Mouse (Mus musculus) heart, embryonic 16.5 days (tissue): ENCODE results near the gene Adamts13. TPM values are rescaled to one million over a fixed set of nuclear protein-coding genes. Genes with fewer than 3 reads are reported as not detected.

Experiments
- ATAC-seq: fragments of 200-750 bp; cut with Nextera tagmentation; replicated peaks from 2 replicates; pipeline ENCODE4 v1.8.0; 2017; ENCODE audit warnings: moderate number of reproducible peaks; ENCODE audit not compliant: insufficient read depth, low FRiP score; ENCODE audit errors: extremely low read depth
- H3K27ac ChIP-seq: fragments of 300-500 bp; sonication (generic); 2 replicates; pipeline ENCODE4 v1.5.1; 2014; ENCODE audit warnings: mild to moderate bottlenecking, low read length, control low read depth, moderate library complexity
- H3K27me3 ChIP-seq: fragments of 300-500 bp; sonication (generic); 2 replicates; pipeline ENCODE4 v1.6.1; 2014; ENCODE audit warnings: low read length, mixed read lengths; ENCODE audit not compliant: control insufficient read depth, insufficient read depth
- H3K36me3 ChIP-seq: fragments of 300-500 bp; sonication (generic); 2 replicates; pipeline ENCODE4 v1.6.1; 2014; ENCODE audit not compliant: control insufficient read depth, insufficient read depth
- H3K4me1 ChIP-seq: fragments of 300-500 bp; sonication (generic); 2 replicates; pipeline ENCODE4 v1.6.1; 2014; ENCODE audit warnings: low read length, mixed read lengths; ENCODE audit not compliant: control insufficient read depth, insufficient read depth
- H3K4me2 ChIP-seq: fragments of 300-500 bp; sonication (generic); 2 replicates; pipeline ENCODE4 v1.6.1; 2014; ENCODE audit warnings: low read depth, mild to moderate bottlenecking, control low read depth, low read length
- H3K4me3 ChIP-seq: fragments of 300-500 bp; sonication (generic); 2 replicates; pipeline ENCODE4 v1.5.1; 2014; ENCODE audit warnings: mild to moderate bottlenecking, control low read depth, low read length
- H3K9ac ChIP-seq: fragments of 300-500 bp; sonication (generic); 2 replicates; pipeline ENCODE4 v1.6.1; 2014; ENCODE audit warnings: low read length, control low read depth
- H3K9me3 ChIP-seq: fragments of 300-500 bp; sonication (generic); replicated peaks from 2 replicates; pipeline ENCODE4 v1.6.1; 2016; ENCODE audit warnings: low read length; ENCODE audit not compliant: control insufficient read depth
- WGBS: fragments of 180-500 bp; shearing (Covaris S2); extraction: QIAGEN DNeasy Blood & Tissue Kit; methylation state at CpG from one replicate; pipeline ENCODE4 v1.1.7; 2014; 5-methylcytosine and 5-hydroxymethylcytosine counted together
- polyA plus RNA-seq: library from polyadenylated mRNA; unstranded; fragments of >200 nt; fragmentation: Nextera tagmentation; extraction: Ambion mirVana; gene quantifications from 2 replicates; pipeline ENCODE4 v1.2.1, GENCODE M21; 2015

Gene Adamts13
- polyA plus RNA-seq, 1 experiment from 2014 or later = not detected

DNA sequence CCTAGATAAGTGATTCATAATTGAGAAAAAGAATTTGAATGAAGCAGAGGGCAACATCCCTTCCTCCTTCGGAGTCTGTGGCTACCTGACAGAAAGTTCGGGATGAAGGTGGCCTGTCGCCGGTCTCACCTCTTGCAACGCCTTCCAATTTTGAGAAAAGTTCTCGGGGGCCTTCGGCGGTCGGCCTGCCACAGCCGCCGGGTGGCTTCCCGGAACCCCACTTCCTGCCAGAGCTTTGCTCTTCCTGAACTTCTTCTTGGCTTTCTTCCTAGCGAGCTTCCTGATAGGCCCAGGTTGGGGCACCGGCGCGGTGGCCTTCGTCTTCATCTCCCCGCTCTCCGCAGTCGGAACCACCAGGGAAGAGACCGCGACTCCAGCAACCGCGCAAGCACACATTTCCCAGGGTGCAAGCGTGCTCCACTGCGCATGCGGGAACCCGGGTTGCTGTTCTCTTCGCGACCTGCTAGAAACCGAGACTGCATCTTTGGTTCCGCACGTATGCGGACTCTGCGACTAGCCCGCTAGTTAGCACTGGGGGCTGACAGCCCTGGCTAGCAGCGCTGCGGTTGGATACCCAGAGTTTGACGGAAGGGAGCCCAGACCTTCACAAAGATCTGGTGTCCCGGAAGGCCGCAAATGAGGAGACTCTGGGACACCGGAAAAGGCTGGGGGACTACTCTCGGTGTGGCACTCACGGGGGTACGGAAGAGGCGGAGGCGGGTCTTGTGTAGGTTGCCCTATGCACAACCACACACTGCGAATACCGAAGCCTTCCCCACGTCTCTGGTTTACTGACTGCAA, 9.1 kb upstream of the Adamts13 start, which contains the start of gene Rexo4:
Rexo4 (minus strand) TSS at position 464 of the 801 bp plus-strand sequence.
- Histone ChIP-seq H3K9ac (peak within 1 kb of the TSS; percentile 79), H3K27ac (peak within 1 kb of the TSS; percentile 100), H3K4me1 (peaks cover 17% of the 10 kb centered on the region), H3K27me3 (no peaks in the 10 kb centered on the region), H3K36me3 (peaks cover 13% of the 10 kb centered on the region), H3K4me3 (peak within 1 kb of the TSS; percentile 78), H3K9me3 (no peaks in the 10 kb centered on the region), H3K4me2 (peak within 1 kb of the TSS; percentile 79)
- WGBS = under 1% methylated on average over 50 of the region's 50 CpGs
- peak; percentile 92 for ATAC-seq

DNA sequence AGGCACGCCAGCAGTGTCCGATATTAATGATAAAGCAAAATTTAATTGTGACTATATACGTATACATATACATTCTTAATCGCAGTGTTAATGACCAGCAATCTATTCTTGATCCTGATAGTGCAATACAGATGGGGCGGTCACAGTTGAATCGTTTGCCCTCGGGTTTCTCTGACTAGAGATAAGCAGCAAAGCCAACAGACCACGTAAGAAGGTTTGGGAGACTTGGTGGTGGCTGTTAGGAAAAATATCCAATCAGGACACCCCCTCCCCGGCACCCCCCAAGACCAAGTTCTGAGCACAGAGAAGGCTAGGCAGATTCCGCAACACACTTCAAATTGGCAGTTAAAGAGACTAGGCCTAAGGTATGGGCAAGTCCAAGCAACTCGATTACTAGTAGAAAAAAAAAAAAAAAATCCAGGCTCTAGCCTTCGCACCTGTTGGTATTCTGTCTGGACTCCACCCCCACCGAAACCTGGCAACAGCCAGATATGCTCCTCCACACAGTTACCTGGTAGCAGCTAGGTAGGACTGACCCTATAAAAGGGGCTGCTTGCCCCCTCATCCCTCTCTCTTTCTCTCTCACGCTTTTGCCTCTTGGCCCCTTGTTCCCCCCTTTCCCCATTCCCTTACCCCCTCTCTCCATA, 8.4 kb upstream of the Adamts13 start:
- peaks cover 17% of the 10 kb centered on the region for H3K4me1 ChIP-seq
- no peak for ATAC-seq
- no peaks in the 10 kb centered on the region for H3K9me3 ChIP-seq
- H3K36me3 ChIP-seq = peaks cover 11% of the 10 kb centered on the region
- WGBS = 15% methylated on average over 14 of the region's 14 CpGs
- peak overlapping the region; percentile 100 for H3K27ac ChIP-seq
- no peaks in the 10 kb centered on the region for H3K27me3 ChIP-seq
- H3K4me2 ChIP-seq = peak overlapping the region; percentile 79
- peak overlapping the region; percentile 79 for H3K9ac ChIP-seq
- H3K4me3 ChIP-seq = peak overlapping the region; percentile 78

DNA sequence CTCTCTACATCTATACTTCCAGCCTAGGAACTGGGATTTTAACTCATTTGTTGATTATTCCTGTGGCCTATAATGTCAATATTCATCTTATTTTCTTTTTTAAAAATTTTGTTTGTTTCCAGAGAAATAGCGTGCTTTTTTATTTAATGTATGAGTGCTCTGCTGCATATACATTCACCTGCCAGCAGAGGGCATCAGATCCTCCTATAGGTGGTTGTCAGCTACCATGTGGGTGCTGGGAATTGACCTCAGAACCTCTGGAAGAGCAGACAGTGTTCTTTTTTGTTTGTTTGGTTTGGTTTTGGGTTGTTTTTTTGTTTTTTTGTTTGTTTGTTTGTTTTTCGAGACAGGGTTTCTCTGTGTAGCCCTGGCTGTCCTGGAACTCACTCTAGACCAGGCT, 6.0 kb upstream of the Adamts13 start:
- Histone ChIP-seq H3K27me3 (no peaks in the 10 kb centered on the region), H3K9ac (no peak overlapping the region), H3K27ac (no peak overlapping the region), H3K36me3 (no peaks in the 10 kb centered on the region), H3K4me3 (no peak overlapping the region), H3K9me3 (no peaks in the 10 kb centered on the region), H3K4me1 (peaks cover 12% of the 10 kb centered on the region), H3K4me2 (no peak overlapping the region)
- 73% methylated on average over 2 of the region's 2 CpGs for WGBS
- ATAC-seq = no peak

DNA sequence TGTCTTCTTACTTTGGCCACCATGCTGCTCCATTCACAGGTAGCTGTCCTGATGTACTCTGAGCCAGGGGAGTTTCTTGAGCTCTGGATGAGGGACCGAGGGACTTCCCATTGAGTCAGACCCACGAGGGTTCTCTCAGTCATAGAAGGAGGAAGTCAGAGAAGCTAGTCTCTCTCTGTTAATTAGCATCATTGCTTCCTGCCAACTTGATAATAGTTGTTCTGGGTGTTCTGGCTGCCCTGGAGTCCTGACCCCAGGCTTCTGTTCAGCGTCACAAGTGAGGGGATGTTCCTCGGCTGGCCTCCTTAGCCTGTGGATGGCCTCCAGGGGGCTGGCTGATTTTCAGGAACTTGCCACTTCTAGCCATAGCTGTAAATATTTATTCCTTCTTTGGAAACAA, 744 bp downstream of the Adamts13 start:
- no peak overlapping the region for H3K9ac ChIP-seq
- no peaks in the 10 kb centered on the region for H3K4me1 ChIP-seq
- 33% methylated on average over 4 of the region's 4 CpGs for WGBS
- H3K27ac ChIP-seq = no peak overlapping the region
- no peaks in the 10 kb centered on the region for H3K36me3 ChIP-seq
- H3K4me2 ChIP-seq = no peak overlapping the region
- H3K4me3 ChIP-seq = no peak overlapping the region
- ATAC-seq = no peak; the same call in 1 of the 2 replicates
- H3K9me3 ChIP-seq = no peaks in the 10 kb centered on the region
- no peaks in the 10 kb centered on the region for H3K27me3 ChIP-seq

GRCm38 (mm10) chr2:26980361-26980760, 7.1 kb downstream of the Adamts13 start:
- H3K9ac ChIP-seq = no peak overlapping the region
- no peak overlapping the region for H3K27ac ChIP-seq
- no peak for ATAC-seq
- 0 out of 2 replicates have a peak, but pooled peaks cover 2% of the 10 kb centered on the region for H3K27me3 ChIP-seq
- no peaks in the 10 kb centered on the region for H3K9me3 ChIP-seq
- 59% methylated on average over 1 of the region's 1 CpGs for WGBS
- no peak overlapping the region for H3K4me2 ChIP-seq
- H3K36me3 ChIP-seq = no peaks in the 10 kb centered on the region
- no peak overlapping the region for H3K4me3 ChIP-seq
- H3K4me1 ChIP-seq = no peaks in the 10 kb centered on the region

DNA sequence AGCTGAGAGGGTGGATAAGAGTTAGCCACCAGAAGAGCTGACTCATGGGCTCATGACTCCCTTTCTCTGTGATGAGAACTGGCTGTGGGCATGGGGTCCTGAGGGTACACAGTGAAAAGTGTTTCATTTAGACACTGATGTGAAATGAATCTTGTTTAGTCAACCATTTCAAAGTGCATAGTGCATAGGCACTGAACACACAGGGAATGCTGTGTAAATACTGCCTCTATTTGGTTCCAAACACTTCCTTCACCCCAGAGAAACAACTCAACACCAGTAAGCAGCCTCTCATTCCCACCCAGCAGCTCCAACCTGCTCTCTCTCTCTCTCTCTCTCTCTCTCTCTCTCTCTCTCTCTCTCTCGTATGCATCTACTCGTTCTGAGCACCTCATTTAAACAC, 11.0 kb downstream of the Adamts13 start:
- no peak overlapping the region for H3K9ac ChIP-seq
- H3K36me3 ChIP-seq = no peaks in the 10 kb centered on the region
- no peaks in the 10 kb centered on the region for H3K9me3 ChIP-seq
- 73% methylated on average over 2 of the region's 2 CpGs for WGBS
- no peak overlapping the region for H3K4me3 ChIP-seq
- no peak overlapping the region for H3K27ac ChIP-seq
- no peaks in the 10 kb centered on the region for H3K4me1 ChIP-seq
- no peak for ATAC-seq
- no peak overlapping the region for H3K4me2 ChIP-seq
- 0 out of 2 replicates have a peak, but pooled peaks cover 2% of the 10 kb centered on the region for H3K27me3 ChIP-seq

DNA sequence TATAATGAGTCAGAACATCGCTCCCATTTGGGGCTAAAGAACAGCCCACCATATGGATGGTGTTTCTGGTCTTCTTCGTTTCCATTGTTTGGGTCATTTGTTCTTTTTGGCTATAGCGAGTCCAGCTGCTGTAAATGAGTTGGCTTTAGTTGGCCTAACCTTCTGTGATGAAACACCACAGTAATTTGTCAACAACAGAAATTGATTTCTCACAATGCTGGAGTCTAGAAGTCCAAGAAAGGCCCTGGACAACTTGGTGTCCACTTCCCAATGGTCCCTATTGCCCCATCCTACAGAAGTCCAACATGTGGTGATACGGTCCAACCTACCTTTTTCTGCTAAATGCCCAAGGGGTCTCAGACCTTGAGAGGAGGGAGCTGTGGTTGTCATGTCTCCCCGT, 11.4 kb downstream of the Adamts13 start:
- H3K9ac ChIP-seq = no peak overlapping the region
- no peaks in the 10 kb centered on the region for H3K36me3 ChIP-seq
- H3K27me3 ChIP-seq = 0 out of 2 replicates have a peak, but pooled peaks cover 2% of the 10 kb centered on the region
- H3K9me3 ChIP-seq = no peaks in the 10 kb centered on the region
- no peak overlapping the region for H3K4me2 ChIP-seq
- H3K4me3 ChIP-seq = no peak overlapping the region
- H3K27ac ChIP-seq = no peak overlapping the region
- WGBS = 79% methylated on average over 5 of the region's 5 CpGs
- H3K4me1 ChIP-seq = no peaks in the 10 kb centered on the region
- no peak for ATAC-seq

DNA sequence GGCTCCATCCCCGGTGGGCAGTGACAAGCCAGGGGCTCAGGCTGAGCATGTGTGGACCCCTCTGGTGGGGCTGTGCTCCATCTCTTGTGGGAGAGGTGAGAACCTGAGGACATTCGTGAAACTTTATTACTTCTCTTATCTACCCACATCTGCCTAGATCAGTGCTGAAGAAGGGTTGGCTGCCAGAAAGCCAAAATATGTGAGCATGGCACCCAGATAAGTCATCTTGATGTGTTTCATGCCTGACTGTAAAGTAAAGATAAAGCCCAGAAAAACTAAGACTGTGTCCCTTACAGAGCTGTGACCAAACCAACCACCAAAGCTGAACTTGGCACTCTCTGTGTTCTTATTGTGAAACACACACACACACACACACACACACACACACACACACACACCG, 20.7 kb downstream of the Adamts13 start:
- Histone ChIP-seq H3K9ac (no peak overlapping the region), H3K9me3 (no peaks in the 10 kb centered on the region), H3K27me3 (no peaks in the 10 kb centered on the region), H3K27ac (no peak overlapping the region), H3K4me3 (no peak overlapping the region), H3K4me1 (no peaks in the 10 kb centered on the region), H3K36me3 (no peaks in the 10 kb centered on the region), H3K4me2 (no peak overlapping the region)
- WGBS = 66% methylated on average over 3 of the region's 3 CpGs
- no peak for ATAC-seq

- no peak for ATAC-seq
- no peaks in the 10 kb centered on the region for H3K4me1 ChIP-seq
- H3K27ac ChIP-seq = no peak overlapping the region
- H3K27me3 ChIP-seq = no peaks in the 10 kb centered on the region
- no peak overlapping the region for H3K9ac ChIP-seq
- H3K9me3 ChIP-seq = no peaks in the 10 kb centered on the region
- no peak overlapping the region for H3K4me3 ChIP-seq
- no peaks in the 10 kb centered on the region for H3K36me3 ChIP-seq
- no peak overlapping the region for H3K4me2 ChIP-seq
- WGBS = 86% methylated on average over 1 of the region's 1 CpGs
Observed at GRCm38 (mm10) chr2:26997498-26997897, 24.3 kb downstream of the Adamts13 start.
